Mouse (Mus musculus): ENCODE measurements at regions not wholly inside any gene's neighbourhood (a gene's known extent, or its start where the extent isn't known, plus 50 kb on each side); places are given as distances from the start of the nearest gene placed in this dataset.

DNA sequence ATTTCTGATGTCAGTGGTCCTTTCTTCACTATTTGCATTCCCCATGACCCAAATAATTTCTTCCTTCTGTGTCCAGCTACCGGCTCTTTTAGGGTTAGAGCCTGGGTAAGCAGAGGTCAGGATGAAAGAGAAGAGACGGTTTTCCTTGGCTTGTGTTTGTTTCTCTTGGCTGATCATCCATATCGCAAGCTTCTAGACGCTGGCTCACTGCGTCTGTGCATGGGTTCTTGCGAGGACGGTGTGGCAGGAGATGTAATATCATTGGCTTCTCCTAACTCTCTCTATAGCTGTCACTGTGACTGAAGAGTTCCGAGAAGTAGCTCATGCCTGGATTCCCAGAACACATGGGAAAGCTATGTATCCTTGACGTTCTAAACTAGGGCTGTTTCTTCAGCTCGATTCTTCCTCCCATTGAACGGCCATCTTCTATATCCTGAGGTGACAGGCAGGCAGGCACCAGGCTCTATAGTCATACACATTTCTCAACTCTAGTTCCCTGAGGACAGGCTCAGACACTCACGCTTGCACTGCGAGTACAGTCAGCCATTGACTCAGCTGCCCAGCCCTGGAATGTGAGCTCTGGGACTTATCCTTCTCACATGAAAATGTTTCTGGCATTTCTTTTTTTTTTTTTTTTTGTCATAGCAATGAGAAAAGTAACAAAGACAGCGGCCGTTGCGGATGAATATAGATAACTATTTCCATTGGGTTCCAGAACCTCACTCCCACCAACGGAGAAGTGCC is 85.0 kb downstream of the Bach1 start:
- no peak for DNase-seq (ENCODE audit: low spot score in 2 of 2)

DNA sequence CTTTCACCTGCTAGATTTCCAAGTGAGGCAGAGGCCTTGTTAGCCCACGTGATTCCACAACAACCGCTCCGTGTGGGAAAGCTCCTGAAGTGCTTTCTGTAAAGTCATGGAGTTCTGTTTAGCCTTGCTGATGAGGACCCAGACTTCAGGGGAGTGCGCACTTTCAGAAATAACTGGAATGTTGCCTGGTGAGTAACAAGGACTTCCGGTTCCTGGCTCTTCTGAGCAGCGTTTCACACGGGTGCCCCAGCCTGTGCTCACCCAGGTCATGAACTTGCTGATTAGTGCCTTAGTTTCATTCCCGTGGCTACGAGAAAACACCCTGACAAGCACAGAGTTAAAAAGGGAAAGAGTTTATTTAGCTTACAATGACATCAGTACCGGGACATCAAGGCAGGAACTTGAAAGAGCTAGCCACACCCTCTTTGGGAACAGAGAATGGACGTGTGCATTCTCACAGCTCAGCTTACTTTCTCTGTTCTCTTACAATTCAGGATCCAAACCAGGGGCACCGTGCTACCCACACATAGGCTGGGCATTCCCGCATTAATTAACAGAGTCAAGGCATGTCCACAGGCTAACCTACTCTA is 85.8 kb downstream of the Bach1 start:
- no peak for DNase-seq (ENCODE audit: low spot score in 2 of 2)

DNA sequence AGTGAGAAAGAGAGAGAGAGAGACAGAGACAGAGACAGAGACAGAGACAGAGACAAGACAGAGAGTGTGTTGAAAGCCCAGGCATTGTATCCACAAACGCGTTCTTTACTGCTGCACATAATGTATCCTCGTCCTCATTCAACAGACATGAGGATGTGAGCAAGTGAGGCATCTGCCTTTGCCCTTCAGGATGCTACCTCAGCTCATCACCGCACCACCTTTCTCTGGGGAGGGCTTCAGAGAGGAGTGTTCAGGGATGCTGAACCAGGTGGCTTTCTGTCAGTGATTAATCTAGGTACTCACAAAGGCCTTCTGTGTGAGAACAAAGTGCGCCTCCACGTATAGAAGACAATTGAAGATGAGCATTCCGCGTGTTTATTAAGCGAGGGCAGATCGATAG is 90.8 kb downstream of the Bach1 start:
- DNase-seq (ENCODE audit: low spot score in 2 of 2): no peak

DNA sequence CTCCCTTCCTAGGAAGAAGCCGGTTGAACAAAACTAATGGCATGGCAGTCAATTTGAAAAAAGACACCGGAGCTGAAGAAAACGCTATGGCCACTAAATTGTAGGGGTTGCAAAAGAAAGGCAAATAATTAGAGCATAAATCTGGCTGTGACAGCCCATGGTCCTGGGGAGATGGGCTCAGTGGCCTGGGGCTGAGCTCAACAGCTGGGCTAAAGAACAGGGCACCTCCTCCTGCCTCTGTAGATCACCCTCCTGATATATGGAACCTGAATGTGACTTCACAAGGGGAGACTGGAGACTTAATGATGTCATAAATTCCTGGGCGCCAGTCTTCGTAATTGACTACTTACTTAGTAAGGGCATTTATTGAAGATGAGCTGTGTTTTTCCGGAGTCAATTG is 91.2 kb downstream of the Bach1 start:
- no peak for DNase-seq (ENCODE audit: low spot score in 2 of 2)

DNA sequence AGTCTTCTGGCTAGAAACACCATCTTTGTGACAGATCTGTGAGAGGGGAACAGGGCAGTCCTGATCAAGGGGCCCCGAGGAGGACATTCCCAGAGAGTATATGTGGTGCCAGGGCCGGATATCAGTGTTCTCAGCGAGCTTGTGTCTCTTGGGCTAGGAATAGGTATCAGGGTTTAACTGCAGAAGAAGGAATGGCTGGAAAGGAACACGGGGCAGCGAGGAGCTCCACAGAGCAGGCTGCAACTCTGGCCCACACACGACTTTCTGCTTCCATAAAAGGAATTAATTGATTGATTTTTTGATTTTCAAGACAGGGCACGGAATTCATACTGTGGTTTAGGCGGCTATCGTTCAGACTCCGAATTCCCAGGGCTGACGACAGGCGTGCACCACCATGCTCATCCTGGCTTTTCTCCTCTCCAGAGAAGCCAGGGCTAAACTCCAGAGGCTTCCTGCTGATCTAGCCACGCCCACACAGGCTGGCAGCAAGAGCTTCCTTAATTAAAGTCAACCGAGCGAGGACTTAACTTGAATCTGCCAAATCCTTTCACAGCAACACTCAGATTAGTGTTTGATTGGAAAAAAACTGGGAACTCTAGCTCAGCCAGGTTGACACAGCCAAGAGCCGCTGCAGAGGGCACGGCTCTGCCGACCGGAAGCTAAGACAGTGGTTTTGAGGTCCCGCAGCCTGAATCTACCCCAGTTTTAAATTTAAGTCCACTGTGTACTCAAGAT is 97.9 kb downstream of the Bach1 start:
- DNase-seq (ENCODE audit: low spot score in 2 of 2): no peak

DNA sequence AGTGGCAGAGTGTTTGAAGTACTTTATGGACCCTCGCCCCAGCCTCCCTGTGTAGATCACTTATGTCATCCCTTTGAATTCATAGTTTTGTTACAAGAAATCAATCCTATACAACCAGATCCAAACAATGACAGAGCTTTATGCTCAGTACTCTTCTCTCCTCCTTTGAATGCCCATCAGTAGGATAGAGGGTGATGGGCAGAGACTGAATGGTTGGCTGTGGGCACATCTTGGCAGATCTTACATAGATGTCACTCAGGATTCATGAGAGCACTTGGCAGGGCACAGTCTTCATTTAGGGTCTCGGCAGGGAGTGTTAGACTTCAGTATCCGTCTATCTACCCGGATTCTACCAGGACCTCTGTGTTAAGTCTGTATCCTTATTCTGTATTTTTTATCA is 103.6 kb downstream of the Bach1 start:
- no peak for DNase-seq (ENCODE audit: low spot score in 2 of 2)

DNA sequence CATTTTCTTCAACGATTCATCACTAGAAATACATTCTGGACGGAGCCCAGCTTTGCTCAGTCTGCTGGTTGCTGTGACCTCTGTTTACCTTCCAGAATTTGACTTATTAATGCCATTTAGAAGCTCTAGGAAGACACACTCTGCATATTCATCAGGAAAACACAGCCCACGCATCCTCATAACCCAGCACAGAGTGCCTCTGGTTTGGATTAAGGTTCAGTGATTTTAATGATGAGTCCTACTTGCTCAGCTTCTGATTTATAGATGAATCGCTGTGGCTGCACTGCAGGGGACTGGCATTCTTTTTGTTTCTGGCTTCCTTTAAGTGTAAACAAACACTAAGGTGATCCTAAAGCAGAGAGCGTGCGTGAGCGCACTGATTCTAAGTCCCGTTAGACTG is 118.8 kb downstream of the Bach1 start:
- no peak for DNase-seq (ENCODE audit: low spot score in 2 of 2)

DNA sequence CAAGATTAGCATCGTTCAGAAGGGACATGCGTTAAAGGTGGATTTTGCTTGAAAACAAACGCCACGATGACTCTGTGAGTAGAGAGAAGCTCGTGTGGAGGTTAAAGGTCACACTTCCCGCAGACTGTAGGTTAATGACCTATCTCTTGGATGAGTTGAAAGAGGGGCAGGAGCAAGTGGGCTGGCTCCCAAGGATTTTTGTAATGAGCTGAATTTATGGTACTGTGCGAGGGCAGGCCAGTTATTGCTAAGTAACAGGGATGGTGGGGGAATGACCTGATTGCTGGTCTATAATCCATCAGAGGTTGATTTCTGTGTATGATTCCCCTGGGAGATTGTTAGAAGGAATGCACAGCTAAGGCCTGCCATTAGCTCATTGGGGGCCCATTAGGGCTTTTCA is 135.6 kb downstream of the Bach1 start:
- no peak for DNase-seq (ENCODE audit: low spot score in 2 of 2)

DNA sequence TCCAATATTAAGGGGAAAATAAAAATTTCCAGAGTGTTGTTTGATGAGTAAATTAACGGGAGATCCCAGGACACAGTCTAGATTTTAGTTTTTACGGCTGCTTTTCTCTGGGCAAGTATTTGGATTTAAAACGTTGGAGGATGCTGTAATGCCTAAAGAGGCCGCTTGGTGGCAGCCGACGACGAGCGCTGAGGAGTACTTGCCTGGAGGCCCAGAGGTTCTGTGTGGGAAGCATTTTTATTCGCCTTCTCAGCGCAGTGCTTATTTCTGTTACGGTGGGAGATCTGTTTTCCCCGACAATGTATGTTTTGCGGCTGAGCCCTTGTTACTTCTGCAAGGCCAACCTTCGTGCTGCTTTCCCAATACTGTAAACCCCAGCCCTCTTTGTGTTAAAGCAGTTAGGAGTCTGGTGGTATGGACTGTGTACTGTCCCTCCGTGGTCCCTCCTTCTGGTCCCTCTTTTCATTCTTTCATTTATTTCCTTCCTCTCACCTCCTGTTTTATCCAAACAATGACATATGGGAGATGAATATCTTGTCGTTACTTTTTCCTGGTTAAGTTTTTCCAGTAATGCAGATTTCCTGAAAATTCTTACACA is 142.3 kb downstream of the Bach1 start:
- DNase-seq (ENCODE audit: low spot score in 2 of 2): peak; percentile 14 to 58
